Mouse (Mus musculus): ENCODE data around the gene Cyp8b1. TPM values are rescaled to one million over a fixed set of nuclear protein-coding genes. Genes with fewer than 3 reads are reported as not detected.

The Cyp8b1 gene
- not detected in 2 replicates for total RNA-seq (2015)
- not detected in 2 replicates for total RNA-seq (2017)

- no peak for ATAC-seq (replicated peaks; ENCODE audit: poor library complexity)
Observed at GRCm38 (mm10) chr9:121916102-121916501, at the start of gene Cyp8b1. Gene Cyp8b1, minus strand, starts transcription at chr9:121916305.

GRCm38 (mm10) chr9:121964941-121965340, 48.8 kb upstream of the Cyp8b1 start:
- no peak for ATAC-seq (replicated peaks; ENCODE audit: poor library complexity)

- no peak for ATAC-seq (replicated peaks; ENCODE audit: poor library complexity)
Observed at GRCm38 (mm10) chr9:121959966-121960635, 44.0 kb upstream of the Cyp8b1 start.

- no peak for ATAC-seq (replicated peaks; ENCODE audit: poor library complexity)
Observed at GRCm38 (mm10) chr9:121952596-121952995, 36.5 kb upstream of the Cyp8b1 start.

GRCm38 (mm10) chr9:121951114-121951423, 35.0 kb upstream of the Cyp8b1 start:
- 0 out of 2 replicates have a peak, but pooled peaks have one; percentile 20 for ATAC-seq (replicated peaks; ENCODE audit: poor library complexity)

GRCm38 (mm10) chr9:121950418-121951113, 34.5 kb upstream of the Cyp8b1 start, which contains the start of gene Fam198a:
Gene Fam198a, plus strand, starts transcription at chr9:121950988.
- ATAC-seq (replicated peaks; ENCODE audit: poor library complexity), result peak; percentile 55

GRCm38 (mm10) chr9:121948431-121948830, 32.3 kb upstream of the Cyp8b1 start:
- no peak for ATAC-seq (replicated peaks; ENCODE audit: poor library complexity)

- no peak; the same call in 1 of the 2 replicates for ATAC-seq (replicated peaks; ENCODE audit: poor library complexity)
Observed at GRCm38 (mm10) chr9:121947784-121948183, 31.7 kb upstream of the Cyp8b1 start.

- no peak for ATAC-seq (replicated peaks; ENCODE audit: poor library complexity)
Observed at GRCm38 (mm10) chr9:121943628-121944027, 27.5 kb upstream of the Cyp8b1 start.

- no peak for ATAC-seq (replicated peaks; ENCODE audit: poor library complexity)
Observed at GRCm38 (mm10) chr9:121943005-121943404, 26.9 kb upstream of the Cyp8b1 start.

- ATAC-seq (replicated peaks; ENCODE audit: poor library complexity), result peak; percentile 77
Observed at GRCm38 (mm10) chr9:121937944-121938355, 21.8 kb upstream of the Cyp8b1 start.

- peak; percentile 43 for ATAC-seq (replicated peaks; ENCODE audit: poor library complexity)
Observed at GRCm38 (mm10) chr9:121937451-121937864, 21.4 kb upstream of the Cyp8b1 start.

GRCm38 (mm10) chr9:121936952-121937351, 20.8 kb upstream of the Cyp8b1 start:
- ATAC-seq (replicated peaks; ENCODE audit: poor library complexity), result no peak

GRCm38 (mm10) chr9:121934856-121935255, 18.8 kb upstream of the Cyp8b1 start:
- ATAC-seq (replicated peaks; ENCODE audit: poor library complexity), result no peak

- peak; percentile 83 for ATAC-seq (replicated peaks; ENCODE audit: poor library complexity)
Observed at GRCm38 (mm10) chr9:121928498-121928897, 12.4 kb upstream of the Cyp8b1 start.

GRCm38 (mm10) chr9:121927721-121928120, 11.6 kb upstream of the Cyp8b1 start:
- no peak for ATAC-seq (replicated peaks; ENCODE audit: poor library complexity)

GRCm38 (mm10) chr9:121926634-121927405, 10.7 kb upstream of the Cyp8b1 start:
- no peak; the same call in 1 of the 2 replicates for ATAC-seq (replicated peaks; ENCODE audit: poor library complexity)

GRCm38 (mm10) chr9:121925959-121926358, 9.9 kb upstream of the Cyp8b1 start:
- ATAC-seq (replicated peaks; ENCODE audit: poor library complexity), result no peak

GRCm38 (mm10) chr9:121924901-121925560, 8.9 kb upstream of the Cyp8b1 start:
- peak; percentile 38 for ATAC-seq (replicated peaks; ENCODE audit: poor library complexity)

GRCm38 (mm10) chr9:121923906-121924305, 7.8 kb upstream of the Cyp8b1 start:
- ATAC-seq (replicated peaks; ENCODE audit: poor library complexity), result no peak

- no peak for ATAC-seq (replicated peaks; ENCODE audit: poor library complexity)
Observed at GRCm38 (mm10) chr9:121923443-121923842, 7.3 kb upstream of the Cyp8b1 start.
